Mouse (Mus musculus): ENCODE results near the gene Hoxc5. TPM values are rescaled to one million over a fixed set of nuclear protein-coding genes. Genes with fewer than 3 reads are reported as not detected.

Hoxc5 gene
- polyA plus RNA-seq, 1 experiment from 2014 or later: 0.72 TPM

GRCm38 (mm10) chr15:102999955-103000354, 32.7 kb downstream of the Hoxc5 start:
- ATAC-seq (ENCODE audit: borderline replicate concordance, extremely low read depth, low FRiP score, low TSS enrichment): peak; percentile 31; the same call in 1 of the 2 replicates
- no peaks in the 10 kb centered on the region for H3K9me3 ChIP-seq
- H3K27ac ChIP-seq: no peak overlapping the region
- 3% methylated on average over 11 of the region's 11 CpGs for WGBS
- peak overlapping the region; percentile 9; the same call in 1 of the 2 replicates for H3K4me3 ChIP-seq
- H3K9ac ChIP-seq: no peak overlapping the region
- peak overlapping the region; percentile 37; the same call in 1 of the 2 replicates for H3K4me2 ChIP-seq
- peaks cover 18% of the 10 kb centered on the region; the same call in 1 of the 2 replicates for H3K4me1 ChIP-seq
- peaks cover 100% of the 10 kb centered on the region for H3K27me3 ChIP-seq
- no peaks in the 10 kb centered on the region for H3K36me3 ChIP-seq

GRCm38 (mm10) chr15:103000501-103000901, 33.3 kb downstream of the Hoxc5 start:
- Histone ChIP-seq H3K27me3 (peaks cover 100% of the 10 kb centered on the region), H3K27ac (no peak overlapping the region), H3K4me3 (peak overlapping the region; percentile 9; the same call in 1 of the 2 replicates), H3K4me1 (peaks cover 18% of the 10 kb centered on the region; the same call in 1 of the 2 replicates), H3K4me2 (peak overlapping the region; percentile 37; the same call in 1 of the 2 replicates), H3K9me3 (no peaks in the 10 kb centered on the region), H3K9ac (no peak overlapping the region), H3K36me3 (no peaks in the 10 kb centered on the region)
- ATAC-seq (ENCODE audit: borderline replicate concordance, extremely low read depth, low FRiP score, low TSS enrichment): no peak
- WGBS: 1% methylated on average over 24 of the region's 24 CpGs

- no peak overlapping the region for H3K27ac ChIP-seq
- H3K4me3 ChIP-seq: no peak overlapping the region
- no peak for ATAC-seq (ENCODE audit: borderline replicate concordance, extremely low read depth, low FRiP score, low TSS enrichment)
- no peaks in the 10 kb centered on the region for H3K9me3 ChIP-seq
- peaks cover 100% of the 10 kb centered on the region for H3K27me3 ChIP-seq
- WGBS: 34% methylated on average over 2 of the region's 2 CpGs
- H3K4me2 ChIP-seq: no peak overlapping the region
- no peak overlapping the region for H3K9ac ChIP-seq
- H3K36me3 ChIP-seq: no peaks in the 10 kb centered on the region
- peaks cover 18% of the 10 kb centered on the region; the same call in 1 of the 2 replicates for H3K4me1 ChIP-seq
Observed at GRCm38 (mm10) chr15:103001370-103001769, 34.1 kb downstream of the Hoxc5 start.

GRCm38 (mm10) chr15:103002156-103002555, 34.9 kb downstream of the Hoxc5 start:
- H3K4me3 ChIP-seq: no peak overlapping the region
- no peak for ATAC-seq (ENCODE audit: borderline replicate concordance, extremely low read depth, low FRiP score, low TSS enrichment)
- WGBS: 18% methylated on average over 4 of the region's 4 CpGs
- H3K27ac ChIP-seq: no peak overlapping the region
- H3K4me2 ChIP-seq: no peak overlapping the region
- H3K9ac ChIP-seq: no peak overlapping the region
- no peaks in the 10 kb centered on the region for H3K36me3 ChIP-seq
- H3K27me3 ChIP-seq: peaks cover 100% of the 10 kb centered on the region
- H3K4me1 ChIP-seq: peaks cover 18% of the 10 kb centered on the region; the same call in 1 of the 2 replicates
- no peaks in the 10 kb centered on the region for H3K9me3 ChIP-seq

- H3K4me1 ChIP-seq: peaks cover 18% of the 10 kb centered on the region; the same call in 1 of the 2 replicates
- peaks cover 100% of the 10 kb centered on the region for H3K27me3 ChIP-seq
- no peak for ATAC-seq (ENCODE audit: borderline replicate concordance, extremely low read depth, low FRiP score, low TSS enrichment)
- H3K4me2 ChIP-seq: no peak overlapping the region
- H3K9me3 ChIP-seq: no peaks in the 10 kb centered on the region
- WGBS: 2% methylated on average over 13 of the region's 13 CpGs
- no peak overlapping the region for H3K27ac ChIP-seq
- no peak overlapping the region for H3K4me3 ChIP-seq
- no peaks in the 10 kb centered on the region for H3K36me3 ChIP-seq
- H3K9ac ChIP-seq: no peak overlapping the region
Observed at GRCm38 (mm10) chr15:103002821-103003448, 35.7 kb downstream of the Hoxc5 start.

- H3K4me3 ChIP-seq: no peak overlapping the region
- no peak for ATAC-seq (ENCODE audit: borderline replicate concordance, extremely low read depth, low FRiP score, low TSS enrichment)
- no peak overlapping the region for H3K4me2 ChIP-seq
Observed at GRCm38 (mm10) chr15:103005308-103005707, 38.1 kb downstream of the Hoxc5 start.

GRCm38 (mm10) chr15:103005797-103006196, 38.6 kb downstream of the Hoxc5 start:
- 0 out of 2 replicates have a peak, but pooled peaks cover under 1% of the 10 kb centered on the region for H3K4me1 ChIP-seq
- H3K27ac ChIP-seq: no peak overlapping the region
- ATAC-seq (ENCODE audit: borderline replicate concordance, extremely low read depth, low FRiP score, low TSS enrichment): no peak
- H3K9ac ChIP-seq: no peak overlapping the region
- H3K36me3 ChIP-seq: no peaks in the 10 kb centered on the region
- H3K4me3 ChIP-seq: no peak overlapping the region
- no peaks in the 10 kb centered on the region for H3K9me3 ChIP-seq
- 8% methylated on average over 5 of the region's 5 CpGs for WGBS
- H3K27me3 ChIP-seq: peaks cover 100% of the 10 kb centered on the region
- no peak overlapping the region for H3K4me2 ChIP-seq

More at GRCm38 (mm10) chr15:103005308-103005707, 38.1 kb downstream of the Hoxc5 start:
- Histone ChIP-seq H3K9me3 (no peaks in the 10 kb centered on the region), H3K36me3 (no peaks in the 10 kb centered on the region), H3K9ac (no peak overlapping the region), H3K27ac (no peak overlapping the region), H3K4me1 (0 out of 2 replicates have a peak, but pooled peaks cover 5% of the 10 kb centered on the region), H3K27me3 (peaks cover 100% of the 10 kb centered on the region)
- WGBS: 1% methylated on average over 17 of the region's 17 CpGs

GRCm38 (mm10) chr15:103006326-103006725, 39.1 kb downstream of the Hoxc5 start:
- Histone ChIP-seq H3K9ac (no peak overlapping the region), H3K4me2 (no peak overlapping the region), H3K4me3 (no peak overlapping the region), H3K36me3 (no peaks in the 10 kb centered on the region), H3K27me3 (peaks cover 100% of the 10 kb centered on the region), H3K27ac (no peak overlapping the region), H3K9me3 (no peaks in the 10 kb centered on the region), H3K4me1 (no peaks in the 10 kb centered on the region)
- ATAC-seq (ENCODE audit: borderline replicate concordance, extremely low read depth, low FRiP score, low TSS enrichment): no peak
- WGBS: 14% methylated on average over 1 of the region's 1 CpGs

- WGBS: 2% methylated on average over 27 of the region's 27 CpGs
- H3K4me3 ChIP-seq: no peak overlapping the region
- no peak for ATAC-seq (ENCODE audit: borderline replicate concordance, extremely low read depth, low FRiP score, low TSS enrichment)
- no peak overlapping the region for H3K9ac ChIP-seq
- no peak overlapping the region; the same call in 1 of the 2 replicates for H3K4me2 ChIP-seq
- H3K4me1 ChIP-seq: peaks cover 4% of the 10 kb centered on the region; the same call in 1 of the 2 replicates
- H3K27ac ChIP-seq: no peak overlapping the region
- peaks cover 99% of the 10 kb centered on the region for H3K27me3 ChIP-seq
- no peaks in the 10 kb centered on the region for H3K9me3 ChIP-seq
- H3K36me3 ChIP-seq: no peaks in the 10 kb centered on the region
Observed at GRCm38 (mm10) chr15:103009265-103010111, 42.2 kb downstream of the Hoxc5 start.

GRCm38 (mm10) chr15:103010112-103010846, 43.0 kb downstream of the Hoxc5 start:
- Histone ChIP-seq H3K36me3 (no peaks in the 10 kb centered on the region), H3K9me3 (no peaks in the 10 kb centered on the region), H3K4me2 (no peak overlapping the region), H3K4me1 (peaks cover 4% of the 10 kb centered on the region; the same call in 1 of the 2 replicates), H3K4me3 (no peak overlapping the region), H3K27me3 (peaks cover 99% of the 10 kb centered on the region), H3K27ac (no peak overlapping the region), H3K9ac (no peak overlapping the region)
- no peak for ATAC-seq (ENCODE audit: borderline replicate concordance, extremely low read depth, low FRiP score, low TSS enrichment)
- 4% methylated on average over 31 of the region's 31 CpGs for WGBS

- WGBS: 12% methylated on average over 28 of the region's 28 CpGs
- Histone ChIP-seq H3K4me3 (no peak overlapping the region), H3K9me3 (no peaks in the 10 kb centered on the region), H3K27me3 (peaks cover 99% of the 10 kb centered on the region), H3K4me2 (no peak overlapping the region), H3K27ac (no peak overlapping the region), H3K36me3 (no peaks in the 10 kb centered on the region), H3K4me1 (peaks cover 4% of the 10 kb centered on the region; the same call in 1 of the 2 replicates), H3K9ac (no peak overlapping the region)
- no peak for ATAC-seq (ENCODE audit: borderline replicate concordance, extremely low read depth, low FRiP score, low TSS enrichment)
Observed at GRCm38 (mm10) chr15:103010847-103011555, 43.8 kb downstream of the Hoxc5 start.
